In genomic region chr8:85381926-85382325, GRCm38 (mm10) we compare ENCODE assay signal across 13 mouse cellular contexts. TPM values are rescaled to one million over a fixed set of nuclear protein-coding genes. Genes with fewer than 3 reads are reported as not detected.
DNase-seq lines count a peak whose midpoint lies in the region; ATAC-seq and TF ChIP-seq lines count a peak whose summit lies in the region.
"Had no signal": no experiment of that assay in that cellular context is flagged by ENCODE, and none has a peak within 500 bp of the region (broad histone marks: within the 10 kb centered on the region; RNA-seq: fewer than 3 reads in every experiment).

No protein-coding gene starts in this region.

- ATAC-seq in liver, embryonic 11.5 days (replicated peaks; ENCODE audit: low FRiP score), result no peak
- ATAC-seq: forebrain, postnatal 0 days; intestine, embryonic 16.5 days had no signal

- peak; percentile 23 to 25 for DNase-seq in layer of hippocampus, adult 8-10 months (ENCODE audit: low spot score in 2 of 2)
- no peak for DNase-seq in layer of hippocampus, postnatal 25 days (ENCODE audit: extremely low spot score in 1 of 2, low spot score in 1 of 2)
- peak; percentile 66 for DNase-seq in MEL (ENCODE audit: low read depth, low spot score)
- peak; percentile 56 for DNase-seq in brain, adult 2 months (ENCODE audit: low read depth, low spot score)
- DNase-seq in liver, embryonic 11.5 days (ENCODE audit: low spot score), result no peak
- DNase-seq in cerebellum, adult 9-10 months, result no peak
- DNase-seq in thymus, postnatal 25 days, result no peak
- DNase-seq in kidney, adult 11 months, result no peak
- DNase-seq: cerebellum, adult 9-11 months; forebrain, postnatal 0 days; lung, postnatal 4 days had no signal

- H3K27ac ChIP-seq in MEL (ENCODE audit: control insufficient read depth, low read depth, low read length), result peak overlapping the region; percentile 86
- H3K27ac ChIP-seq in liver, embryonic 11.5 days (ENCODE audit: low read depth, low read length), result peak overlapping the region; percentile 99
- H3K27ac ChIP-seq: embryonic facial prominence, embryonic 12.5 days had no signal

- peak overlapping the region; percentile 61 for H3K9ac ChIP-seq in MEL (ENCODE audit: control insufficient read depth, low read depth, low read length, poor library complexity, severe bottlenecking)
- H3K9ac ChIP-seq in liver, embryonic 11.5 days (ENCODE audit: low read depth, low read length), result peak overlapping the region; percentile 49; the same call in 1 of the 2 replicates
- H3K9ac ChIP-seq: embryonic facial prominence, embryonic 12.5 days; forebrain, postnatal 0 days had no signal

- H3K4me2 ChIP-seq in liver, embryonic 11.5 days, result peak overlapping the region; percentile 85
- H3K4me2 ChIP-seq: embryonic facial prominence, embryonic 12.5 days had no signal

- no peaks in the 10 kb centered on the region for H3K27me3 ChIP-seq in MEL (ENCODE audit: control insufficient read depth in 1 of 2, insufficient read depth in 2 of 2, low read length in 2 of 2)
- H3K27me3 ChIP-seq in liver, embryonic 11.5 days (replicated peaks; ENCODE audit: control insufficient read depth, insufficient read depth, low read length), result no peaks in the 10 kb centered on the region
- H3K27me3 ChIP-seq: embryonic facial prominence, embryonic 12.5 days had no signal

- peak overlapping the region; percentile 36 for H3K4me3 ChIP-seq in MEL (ENCODE audit: control insufficient read depth in 1 of 2, insufficient read depth in 1 of 2, low read depth in 2 of 2, low read length in 2 of 2)
- H3K4me3 ChIP-seq in liver, embryonic 11.5 days (ENCODE audit: low read depth, low read length), result no peak overlapping the region; the same call in 1 of the 2 replicates
- H3K4me3 ChIP-seq: embryonic facial prominence, embryonic 12.5 days had no signal

- TF ChIP-seq CTCF in MEL (IDR thresholded peaks at IDR 0.05 in 2 of 3, conservative IDR thresholded peaks at IDR 0.05 in 1 of 3; ENCODE audit: control insufficient read depth in 1 of 3, insufficient read depth in 1 of 3, low read depth in 2 of 3, low read length in 3 of 3, poor library complexity in 1 of 3, severe bottlenecking in 1 of 3), result no peak

- peaks cover 0 to 34% of the 10 kb centered on the region in 2 experiments; a peak in 3 of 4 replicates for H3K4me1 ChIP-seq in MEL (ENCODE audit: control insufficient read depth in 1 of 2, insufficient read depth in 2 of 2, low read length in 2 of 2)
- H3K4me1 ChIP-seq in liver, embryonic 11.5 days (replicated peaks; ENCODE audit: control insufficient read depth, insufficient read depth, low read length), result peaks cover 56% of the 10 kb centered on the region

- TF ChIP-seq RAD21 in MEL (IDR thresholded peaks at IDR 0.05; ENCODE audit: low read depth, low read length), result no peak

- 52% methylated on average over 4 of the region's 4 CpGs for WGBS in liver, embryonic 11.5 days

- H3K79me2 ChIP-seq in MEL (ENCODE audit: control insufficient read depth, insufficient read depth, low read length, poor library complexity), result no peaks in the 10 kb centered on the region

- H3K36me3 ChIP-seq in MEL (ENCODE audit: control insufficient read depth in 1 of 2, insufficient read depth in 2 of 2, low read length in 2 of 2), result peaks cover 0 to 32% of the 10 kb centered on the region in 2 experiments; a peak in 2 of 4 replicates
- no peaks in the 10 kb centered on the region for H3K36me3 ChIP-seq in liver, embryonic 11.5 days (ENCODE audit: control insufficient read depth, insufficient read depth, low read length)
- H3K36me3 ChIP-seq: embryonic facial prominence, embryonic 12.5 days had no signal

- no peak for TF ChIP-seq POLR2A in MEL (IDR thresholded peaks at IDR 0.05; ENCODE audit: control insufficient read depth in 1 of 2, insufficient read depth in 1 of 2, low read depth in 1 of 2, low read length in 2 of 2, poor library complexity in 1 of 2)

- no peak for TF ChIP-seq EP300 in MEL (IDR thresholded peaks at IDR 0.05; ENCODE audit: low read depth in 1 of 2, low read length in 2 of 2)

- H3K9me3 ChIP-seq in MEL (replicated peaks; ENCODE audit: insufficient read depth, low read length), result no peaks in the 10 kb centered on the region
- H3K9me3 ChIP-seq in liver, embryonic 11.5 days (ENCODE audit: control insufficient read depth, low read length), result no peaks in the 10 kb centered on the region
- H3K9me3 ChIP-seq: embryonic facial prominence, embryonic 12.5 days had no signal

TF ChIP-seq in MEL, 35 proteins besides CTCF, POLR2A, EP300 and RAD21:
- no peak for TF ChIP-seq CHD2 (IDR thresholded peaks at IDR 0.05; ENCODE audit: low read length)
- no peak for TF ChIP-seq ZKSCAN1 (IDR thresholded peaks at IDR 0.05; ENCODE audit: low read depth, low read length)
- no peak for TF ChIP-seq MAZ (IDR thresholded peaks at IDR 0.05; ENCODE audit: low read depth, low read length)
- no peak for TF ChIP-seq POLR2AphosphoS2 (IDR thresholded peaks at IDR 0.05; ENCODE audit: low read length)
- TF ChIP-seq JUND (IDR thresholded peaks at IDR 0.05; ENCODE audit: low read depth, low read length), result no peak
- TF ChIP-seq MAX (IDR thresholded peaks at IDR 0.05; ENCODE audit: low read length), result no peak
- TF ChIP-seq BHLHE40 (IDR thresholded peaks at IDR 0.05; ENCODE audit: borderline replicate concordance, low read depth, low read length), result no peak
- TF ChIP-seq KAT2A (conservative IDR thresholded peaks at IDR 0.05; ENCODE audit: low read depth, low read length), result no peak
- no peak for TF ChIP-seq CHD1 (IDR thresholded peaks at IDR 0.05; ENCODE audit: low read depth, low read length)
- peak; percentile 26 for TF ChIP-seq RCOR1 (IDR thresholded peaks at IDR 0.05; ENCODE audit: low read depth, low read length)
- no peak for TF ChIP-seq ZC3H11A (IDR thresholded peaks at IDR 0.05; ENCODE audit: low read depth, low read length)
- TF ChIP-seq MEF2A (IDR thresholded peaks at IDR 0.05; ENCODE audit: extremely low read depth, insufficient replicate concordance, low read depth, low read length, poor library complexity, severe bottlenecking), result no peak
- TF ChIP-seq UBTF (IDR thresholded peaks at IDR 0.05; ENCODE audit: borderline replicate concordance, insufficient read depth, low read depth, low read length), result no peak
- 0 out of 2 replicates have a peak, but pooled peaks have one; percentile 11 for TF ChIP-seq ETS1 (IDR thresholded peaks at IDR 0.05; ENCODE audit: low read depth, low read length)
- TF ChIP-seq NRF1 (IDR thresholded peaks at IDR 0.05; ENCODE audit: insufficient read depth, low read depth, low read length, poor library complexity, severe bottlenecking), result no peak
- TF ChIP-seq E2F4 (IDR thresholded peaks at IDR 0.05; ENCODE audit: borderline replicate concordance, low read depth, low read length), result no peak
- no peak for TF ChIP-seq MAFK (IDR thresholded peaks at IDR 0.05; ENCODE audit: borderline replicate concordance, low read depth, low read length)
- 0 out of 2 replicates have a peak, but pooled peaks have one; percentile 6 for TF ChIP-seq GATA1 (IDR thresholded peaks at IDR 0.05; ENCODE audit: low read depth, low read length)
- no peak; the same call in 1 of the 2 replicates for TF ChIP-seq SIN3A (IDR thresholded peaks at IDR 0.05; ENCODE audit: low read length)
- 0 out of 2 replicates have a peak, but pooled peaks have one; percentile 51 for TF ChIP-seq TBP (IDR thresholded peaks at IDR 0.05; ENCODE audit: low read depth, low read length)
- no peak for TF ChIP-seq POLR2AphosphoS5 (IDR thresholded peaks at IDR 0.05; ENCODE audit: borderline replicate concordance, low read depth, low read length)
- no peak; the same call in 1 of the 2 replicates for TF ChIP-seq MXI1 (IDR thresholded peaks at IDR 0.05; ENCODE audit: low read depth, low read length)
- TF ChIP-seq USF1 (IDR thresholded peaks at IDR 0.05; ENCODE audit: low read depth, low read length), result no peak
- no peak for TF ChIP-seq SMC3 (IDR thresholded peaks at IDR 0.05; ENCODE audit: low read depth, low read length)
- no peak for TF ChIP-seq MYC (IDR thresholded peaks at IDR 0.05; ENCODE audit: low read depth, low read length)
- no peak for TF ChIP-seq MYB (IDR thresholded peaks at IDR 0.05; ENCODE audit: low read depth, low read length)
- TF ChIP-seq ZMIZ1 (IDR thresholded peaks at IDR 0.05; ENCODE audit: low read depth, low read length), result no peak
- TF ChIP-seq ELF1 (IDR thresholded peaks at IDR 0.05; ENCODE audit: low read depth, low read length), result no peak
- TF ChIP-seq GABPA (IDR thresholded peaks at IDR 0.05; ENCODE audit: low read depth, low read length), result no peak
- no peak for TF ChIP-seq TCF12 (IDR thresholded peaks at IDR 0.05; ENCODE audit: low read depth, low read length)
- no peak for TF ChIP-seq ZNF384 (IDR thresholded peaks at IDR 0.05; ENCODE audit: low read depth, low read length)
- no peak for TF ChIP-seq USF2 (IDR thresholded peaks at IDR 0.05; ENCODE audit: borderline replicate concordance in 1 of 2, insufficient read depth in 1 of 2, low read depth in 1 of 2, low read length in 2 of 2)
- no peak for TF ChIP-seq NELFE (IDR thresholded peaks at IDR 0.05; ENCODE audit: low read depth, low read length)
- no peak for TF ChIP-seq TAL1 (IDR thresholded peaks at IDR 0.05; ENCODE audit: low read length)

RNA-seq across cellular contexts. Expression of gene Mylk3, which starts 4.2 kb away (rescaled TPM):
- total RNA-seq in layer of hippocampus, adult 8-10 months (2022), result 1 to 10 TPM; 1.3 to 8.9 (median 2.6) TPM
- 1 to 10 TPM; 2.2 to 2.4 TPM for total RNA-seq in layer of hippocampus, postnatal 25 days (2021)
- total RNA-seq in MEL (2012; rRNA removed), result 6.7 and 10.4 TPM in 2 replicates
- 1 to 10 TPM in 1 of 2 experiments, not detected in 1; 9.5 TPM for polyA plus RNA-seq in MEL (2012; ENCODE audit: insufficient read depth in 1 of 2, insufficient read length in 2 of 2, low read depth in 1 of 2, low replicate concordance in 2 of 2, missing spikeins in 1 of 2)
- polyA plus RNA-seq in liver, embryonic 11.5 days (2014; fragmentation: Nextera tagmentation; extraction: Ambion mirVana), result 26.6 and 31.3 TPM in 2 replicates

RNA-seq across cellular contexts. Expression of gene 4921524J17Rik, which starts 50.7 kb away (rescaled TPM):
- 10 to 100 TPM in 3 of 4 experiments, 1 to 10 TPM in 1; 9.8 to 12.3 (median 11.4) TPM for total RNA-seq in layer of hippocampus, adult 8-10 months (2022)
- total RNA-seq in layer of hippocampus, postnatal 25 days (2021), result 10 to 100 TPM; 17.3 to 19.8 TPM
- total RNA-seq in MEL (2012; rRNA removed), result 14.6 and 16.1 TPM in 2 replicates
- polyA plus RNA-seq in MEL (2012; ENCODE audit: insufficient read depth in 1 of 2, insufficient read length in 2 of 2, low read depth in 1 of 2, low replicate concordance in 2 of 2, missing spikeins in 1 of 2), result 10 to 100 TPM in 1 of 2 experiments, not detected in 1; 21.9 TPM
- 38.3 TPM in 2 replicates for polyA plus RNA-seq in liver, embryonic 11.5 days (2014; fragmentation: Nextera tagmentation; extraction: Ambion mirVana)

Comparison
In these comparisons a context has a peak if more than half of its experiments do, and no peak if none do; other contexts are left out.
1. DNase-seq: peak in layer of hippocampus, adult 8-10 months (2 of 2), MEL (single experiment) and brain, adult 2 months (single experiment); none in layer of hippocampus, postnatal 25 days (0 of 2), liver, embryonic 11.5 days (single experiment), cerebellum, adult 9-10 months (single experiment), thymus, postnatal 25 days (single experiment) and kidney, adult 11 months (single experiment).